Mouse (Mus musculus): ENCODE measurements around the gene Lsm10. TPM values are rescaled to one million over a fixed set of nuclear protein-coding genes. Genes with fewer than 3 reads are reported as not detected.

Gene Lsm10
- 3.5 TPM for polyA plus RNA-seq (2014; fragmentation: Illumina TruSeq; extraction: RNeasy Lipid Tissue Mini Kit (QIAGEN cat#74804); ENCODE audit: low read depth, low replicate concordance)

DNA sequence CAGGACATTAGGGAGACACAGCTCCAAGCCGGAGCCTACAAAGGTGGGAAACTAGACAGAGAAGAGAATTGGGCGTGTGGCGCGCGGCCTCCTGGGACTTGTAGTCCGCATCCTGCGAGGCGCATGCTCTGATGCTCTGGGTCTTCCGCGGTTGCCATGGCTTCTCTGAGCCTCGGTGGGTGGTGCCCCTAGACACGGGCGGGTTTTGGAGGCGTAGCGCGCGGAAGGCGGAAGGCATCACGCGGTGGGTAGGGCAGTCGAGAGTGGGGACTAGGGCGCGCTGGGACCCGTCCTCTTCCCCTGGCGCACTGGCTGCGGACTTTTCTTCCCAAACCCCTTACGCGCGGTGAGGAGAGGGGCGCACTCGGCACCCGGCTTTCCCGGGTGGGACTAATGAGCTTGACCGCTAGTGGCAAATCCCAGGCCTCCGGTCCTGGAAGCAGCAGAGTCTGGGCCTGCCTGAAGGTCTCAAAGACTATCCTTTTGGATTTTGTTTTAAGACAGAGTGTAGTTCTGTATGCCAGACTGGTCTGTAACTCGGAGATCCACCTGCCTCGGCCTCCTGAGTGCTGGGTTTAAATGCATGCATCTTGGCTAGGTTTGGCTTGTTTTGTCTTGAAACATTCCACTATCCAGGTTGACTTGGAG, at the start of gene Lsm10:
Gene Lsm10, plus strand, starts transcription at position 160 of the 648 bp plus-strand sequence.

GRCm38 (mm10) chr4:126046851-126047585, 49.4 kb upstream of the Lsm10 start, which contains the start of gene Mrps15:
Gene Mrps15, plus strand, starts transcription at chr4:126046925.

GRCm38 (mm10) chr4:126058134-126058996, 38.1 kb upstream of the Lsm10 start, which contains the start of gene Oscp1:
Gene Oscp1, plus strand, starts transcription at chr4:126058565.

DNA sequence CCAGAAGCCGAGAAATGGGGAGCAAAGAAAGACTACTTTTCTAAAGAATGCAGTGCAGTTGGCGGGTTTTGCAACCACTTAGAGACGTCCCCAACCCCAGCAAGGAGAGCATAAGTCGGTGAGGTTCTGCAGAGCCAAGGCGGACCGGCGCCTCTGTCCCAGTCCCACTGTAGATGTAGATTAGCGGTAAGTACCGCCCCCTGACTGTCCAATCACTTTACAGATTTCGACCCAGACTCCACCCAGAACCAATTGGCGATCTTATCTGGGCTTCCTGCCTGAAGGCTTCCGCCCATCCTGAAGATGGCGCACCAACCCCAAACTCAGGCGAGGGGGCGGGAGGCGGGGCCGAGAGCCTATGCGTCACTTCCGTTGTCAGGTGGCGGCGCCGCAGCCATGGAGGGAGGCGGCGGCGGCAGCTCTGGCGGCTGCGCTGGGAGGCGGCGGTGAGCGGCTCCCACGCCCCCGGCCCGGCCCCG, 7.2 kb downstream of the Lsm10 start, which contains the start of gene Stk40:
Gene Stk40, plus strand, starts transcription at position 368 of the 479 bp plus-strand sequence.

DNA sequence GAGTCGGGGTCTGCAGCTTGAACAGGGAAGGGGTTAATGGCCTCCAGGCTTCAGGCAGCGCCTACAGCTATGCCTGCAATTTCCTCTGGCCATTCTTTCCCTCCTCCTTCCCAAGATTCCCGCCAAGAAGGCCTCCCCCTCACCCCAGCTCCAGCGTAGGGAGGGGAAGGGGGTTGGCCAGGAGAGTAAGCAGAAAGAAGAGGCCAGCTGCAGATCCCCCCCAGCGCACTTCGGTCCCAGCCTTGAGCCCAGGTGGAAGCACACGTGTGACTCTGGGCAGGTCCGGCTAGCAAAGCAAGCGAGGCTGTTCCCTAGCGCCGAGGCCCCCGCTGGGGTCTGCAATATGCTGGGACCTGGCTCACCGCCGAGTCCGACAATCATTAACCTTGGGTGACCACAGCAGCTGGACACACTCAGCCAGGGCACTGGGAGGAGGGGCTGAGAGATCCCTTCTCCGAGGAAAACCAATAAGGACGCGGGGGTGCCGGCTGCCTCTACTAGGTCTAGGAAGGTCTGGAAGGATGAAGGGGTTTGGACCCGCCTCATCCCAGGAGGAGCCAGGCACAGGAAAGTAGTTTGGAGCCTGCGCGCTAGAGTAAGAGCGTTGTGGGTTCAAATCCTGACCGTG, 51.2 kb downstream of the Lsm10 start, which contains the start of gene Eva1b:
Gene Eva1b, plus strand, starts transcription at position 212 of the 628 bp plus-strand sequence.

Other genes with a start within 250 kb of the Lsm10 start
- gene Csf3r, start 72.1 kb upstream of the Lsm10 start, polyA plus RNA-seq (2014; fragmentation: Illumina TruSeq; extraction: RNeasy Lipid Tissue Mini Kit (QIAGEN cat#74804); ENCODE audit: low read depth, low replicate concordance), result 0.32 TPM
- 53.3 TPM for gene Mrps15, start 49.7 kb upstream of the Lsm10 start, polyA plus RNA-seq (2014; fragmentation: Illumina TruSeq; extraction: RNeasy Lipid Tissue Mini Kit (QIAGEN cat#74804); ENCODE audit: low read depth, low replicate concordance)
- gene Oscp1, start 38.1 kb upstream of the Lsm10 start, polyA plus RNA-seq (2014; fragmentation: Illumina TruSeq; extraction: RNeasy Lipid Tissue Mini Kit (QIAGEN cat#74804); ENCODE audit: low read depth, low replicate concordance), result not detected
- 5.1 TPM for gene Stk40, start 7.3 kb downstream of the Lsm10 start, polyA plus RNA-seq (2014; fragmentation: Illumina TruSeq; extraction: RNeasy Lipid Tissue Mini Kit (QIAGEN cat#74804); ENCODE audit: low read depth, low replicate concordance)
- gene Eva1b, start 51.1 kb downstream of the Lsm10 start, polyA plus RNA-seq (2014; fragmentation: Illumina TruSeq; extraction: RNeasy Lipid Tissue Mini Kit (QIAGEN cat#74804); ENCODE audit: low read depth, low replicate concordance), result not detected
- gene Sh3d21, start 66.9 kb downstream of the Lsm10 start, polyA plus RNA-seq (2014; fragmentation: Illumina TruSeq; extraction: RNeasy Lipid Tissue Mini Kit (QIAGEN cat#74804); ENCODE audit: low read depth, low replicate concordance), result 0.21 TPM
- 76.8 TPM for gene Thrap3, start 106.1 kb downstream of the Lsm10 start, polyA plus RNA-seq (2014; fragmentation: Illumina TruSeq; extraction: RNeasy Lipid Tissue Mini Kit (QIAGEN cat#74804); ENCODE audit: low read depth, low replicate concordance)
- 4.0 TPM for gene Map7d1, start 159.7 kb downstream of the Lsm10 start, polyA plus RNA-seq (2014; fragmentation: Illumina TruSeq; extraction: RNeasy Lipid Tissue Mini Kit (QIAGEN cat#74804); ENCODE audit: low read depth, low replicate concordance)
- 24.9 TPM for gene Trappc3, start 165.7 kb downstream of the Lsm10 start, polyA plus RNA-seq (2014; fragmentation: Illumina TruSeq; extraction: RNeasy Lipid Tissue Mini Kit (QIAGEN cat#74804); ENCODE audit: low read depth, low replicate concordance)
- 0.08 TPM for gene Col8a2, start 190.2 kb downstream of the Lsm10 start, polyA plus RNA-seq (2014; fragmentation: Illumina TruSeq; extraction: RNeasy Lipid Tissue Mini Kit (QIAGEN cat#74804); ENCODE audit: low read depth, low replicate concordance)
- gene Adprhl2, start 225.1 kb downstream of the Lsm10 start, polyA plus RNA-seq (2014; fragmentation: Illumina TruSeq; extraction: RNeasy Lipid Tissue Mini Kit (QIAGEN cat#74804); ENCODE audit: low read depth, low replicate concordance), result not detected
- gene Tekt2, start 229.1 kb downstream of the Lsm10 start, polyA plus RNA-seq (2014; fragmentation: Illumina TruSeq; extraction: RNeasy Lipid Tissue Mini Kit (QIAGEN cat#74804); ENCODE audit: low read depth, low replicate concordance), result not detected

All from liver, adult 10 weeks (tissue).